Mouse (Mus musculus): ENCODE measurements around the gene Abca6.

Abca6 gene

DNA sequence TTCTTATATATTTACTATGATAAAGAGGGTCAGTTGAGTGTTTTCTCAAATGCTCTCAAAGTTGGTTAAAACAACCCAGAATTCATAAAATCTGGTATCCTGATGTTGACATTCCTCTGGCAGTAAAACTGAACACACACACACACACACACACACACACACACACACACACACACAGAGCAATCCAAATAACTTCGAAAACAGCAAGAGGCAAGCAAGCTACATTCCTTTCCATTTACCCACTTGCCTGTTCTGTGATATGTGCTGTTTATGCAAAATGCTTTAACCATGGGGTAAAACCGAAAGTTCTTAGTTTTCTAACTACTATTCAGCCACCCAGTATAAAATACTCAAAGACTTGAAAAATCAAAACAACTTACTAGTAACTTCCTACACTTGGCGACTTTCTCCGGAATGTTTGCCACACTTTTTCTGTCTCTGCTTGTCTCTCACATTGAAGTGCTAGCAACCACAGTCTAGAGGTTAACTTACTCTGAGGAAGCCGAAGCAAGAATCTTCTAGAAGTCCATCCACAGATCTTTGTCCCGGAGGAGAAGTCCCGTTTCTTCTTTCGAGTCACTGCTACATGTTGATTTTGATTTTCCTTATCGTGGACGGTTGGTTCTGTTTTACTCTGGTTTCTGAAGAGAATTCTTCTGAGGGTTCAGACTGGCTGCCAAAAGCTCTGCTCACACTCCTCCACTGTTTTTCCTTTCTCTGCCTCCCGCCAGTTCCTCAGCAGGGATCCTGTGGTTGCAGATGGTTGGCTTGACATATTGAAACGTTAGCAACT, 83.9 kb downstream of the Abca6 start, which contains the start of gene Abca9:
TSS of gene Abca9 (minus strand) at position 738 of the 793 bp plus-strand sequence.
- Histone ChIP-seq H3K4me1 (replicated peaks; ENCODE audit: low read depth, low read length) (no peaks in the 10 kb centered on the region), H3K36me3 (ENCODE audit: insufficient read depth, low read length) (no peaks in the 10 kb centered on the region), H3K27me3 (ENCODE audit: insufficient read depth, low read length) (no peaks in the 10 kb centered on the region), H3K9me3 (ENCODE audit: low read length) (no peaks in the 10 kb centered on the region), H3K4me3 (replicated peaks; ENCODE audit: low read length) (no peak within 1 kb of the TSS)
- TF ChIP-seq NANOG (IDR thresholded peaks at IDR 0.05; ENCODE audit: borderline replicate concordance, low read length): no peak

DNA sequence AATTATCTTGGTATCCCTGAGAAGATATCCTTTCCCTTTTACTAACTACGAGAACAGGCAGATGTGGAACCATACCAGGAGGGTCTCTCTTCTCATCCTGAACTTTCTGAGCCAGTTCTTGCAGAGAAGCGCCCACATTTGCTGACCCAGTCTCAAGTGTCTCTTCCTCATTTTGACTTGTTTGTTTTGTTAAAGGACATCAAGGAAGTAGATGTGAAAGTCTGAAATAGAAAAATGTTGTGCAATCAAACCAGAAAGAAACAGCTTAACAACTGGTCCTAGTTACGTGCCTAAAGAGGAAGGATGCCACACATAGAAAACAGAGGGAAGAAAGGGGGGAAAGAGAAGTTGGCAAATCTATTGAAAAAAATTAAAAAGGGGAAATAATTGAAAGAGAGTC, 85.8 kb downstream of the Abca6 start:
- TF ChIP-seq POU5F1 (IDR thresholded peaks at IDR 0.05; ENCODE audit: borderline replicate concordance, low read length) (no peak), NANOG (IDR thresholded peaks at IDR 0.05; ENCODE audit: borderline replicate concordance, low read length) (no peak), CTCF (conservative IDR thresholded peaks at IDR 0.05; ENCODE audit: low read length) (no peak)
- Histone ChIP-seq H3K27me3 (ENCODE audit: insufficient read depth, low read length) (no peaks in the 10 kb centered on the region), H3K9me3 (ENCODE audit: low read length) (no peaks in the 10 kb centered on the region), H3K4me1 (replicated peaks; ENCODE audit: low read depth, low read length) (no peaks in the 10 kb centered on the region), H3K36me3 (ENCODE audit: insufficient read depth, low read length) (no peaks in the 10 kb centered on the region), H3K4me3 (replicated peaks; ENCODE audit: low read length) (no peak overlapping the region)

DNA sequence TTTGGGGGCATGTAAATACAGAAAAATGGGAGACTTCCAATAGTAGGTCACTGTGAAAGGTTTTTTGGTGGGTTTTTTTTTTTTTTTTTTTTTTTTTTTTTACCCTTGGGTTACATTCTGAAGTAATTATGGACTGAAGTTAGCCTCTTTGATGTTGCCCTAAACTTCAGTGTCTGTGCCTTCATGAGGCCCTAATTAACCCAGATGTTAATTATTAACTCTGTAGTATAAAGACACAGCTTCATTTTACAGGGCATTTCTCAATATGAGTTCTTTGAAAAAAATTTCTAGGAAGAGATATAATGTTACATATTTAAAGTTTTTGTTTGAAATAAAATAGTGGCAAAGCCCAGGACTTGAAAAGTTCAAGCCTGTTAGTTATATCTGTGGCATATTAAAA, 86.2 kb downstream of the Abca6 start:
- H3K36me3 ChIP-seq (ENCODE audit: insufficient read depth, low read length): no peaks in the 10 kb centered on the region
- H3K9me3 ChIP-seq (ENCODE audit: low read length): no peaks in the 10 kb centered on the region
- H3K4me1 ChIP-seq (replicated peaks; ENCODE audit: low read depth, low read length): no peaks in the 10 kb centered on the region
- TF ChIP-seq CTCF (conservative IDR thresholded peaks at IDR 0.05; ENCODE audit: low read length) (no peak), POU5F1 (IDR thresholded peaks at IDR 0.05; ENCODE audit: borderline replicate concordance, low read length) (no peak), NANOG (IDR thresholded peaks at IDR 0.05; ENCODE audit: borderline replicate concordance, low read length) (no peak)
- no peak overlapping the region for H3K4me3 ChIP-seq (replicated peaks; ENCODE audit: low read length)
- H3K27me3 ChIP-seq (ENCODE audit: insufficient read depth, low read length): no peaks in the 10 kb centered on the region

DNA sequence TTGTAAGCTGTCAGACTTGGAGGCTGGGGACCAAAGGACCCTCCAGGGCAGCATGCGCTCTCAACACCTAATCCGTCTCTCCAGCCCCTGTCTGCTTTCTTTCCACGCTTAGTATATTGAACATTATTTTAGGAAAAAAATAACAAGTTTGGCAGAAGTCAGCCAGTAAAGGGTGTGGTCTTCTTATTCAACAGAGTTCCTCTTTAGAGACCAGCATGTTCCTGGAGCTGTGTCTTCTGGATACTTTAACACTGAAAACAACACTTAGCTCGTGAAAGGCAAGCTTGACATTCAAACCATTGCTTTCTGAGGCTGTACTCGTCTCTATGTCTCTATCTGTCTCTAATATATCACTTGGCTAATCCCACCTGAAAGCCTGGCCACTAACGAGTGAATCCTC, 94.5 kb downstream of the Abca6 start:
- Histone ChIP-seq H3K36me3 (ENCODE audit: insufficient read depth, low read length) (no peaks in the 10 kb centered on the region), H3K9me3 (ENCODE audit: low read length) (peaks cover 3% of the 10 kb centered on the region; the same call in 1 of the 2 replicates), H3K27me3 (ENCODE audit: insufficient read depth, low read length) (no peaks in the 10 kb centered on the region), H3K4me1 (replicated peaks; ENCODE audit: low read depth, low read length) (no peaks in the 10 kb centered on the region), H3K4me3 (replicated peaks; ENCODE audit: low read length) (no peak overlapping the region)
- TF ChIP-seq POU5F1 (IDR thresholded peaks at IDR 0.05; ENCODE audit: borderline replicate concordance, low read length): no peak
- no peak for TF ChIP-seq CTCF (conservative IDR thresholded peaks at IDR 0.05; ENCODE audit: low read length)
- no peak for TF ChIP-seq NANOG (IDR thresholded peaks at IDR 0.05; ENCODE audit: borderline replicate concordance, low read length)

DNA sequence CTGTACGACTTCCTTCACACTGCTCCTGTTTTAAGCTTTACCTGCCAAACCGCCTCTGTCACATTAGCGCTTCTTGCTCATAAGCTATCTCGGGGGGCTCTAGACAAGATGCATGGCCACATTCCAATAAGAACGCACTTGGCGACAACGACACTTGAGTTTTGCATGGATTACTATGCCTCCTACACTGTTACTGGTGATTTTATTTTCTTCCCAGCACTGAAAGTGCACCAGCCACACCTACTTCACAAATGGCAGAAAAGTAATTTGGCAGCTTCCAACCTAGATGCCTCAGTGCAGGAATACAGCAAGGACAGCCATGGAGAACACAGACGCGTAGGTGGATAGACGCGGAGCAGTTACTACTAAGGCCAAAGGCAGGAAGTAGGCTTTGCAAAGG, 95.6 kb downstream of the Abca6 start:
- Histone ChIP-seq H3K4me3 (replicated peaks; ENCODE audit: low read length) (no peak overlapping the region), H3K36me3 (ENCODE audit: insufficient read depth, low read length) (no peaks in the 10 kb centered on the region), H3K27me3 (ENCODE audit: insufficient read depth, low read length) (no peaks in the 10 kb centered on the region), H3K9me3 (ENCODE audit: low read length) (peaks cover 3% of the 10 kb centered on the region; the same call in 1 of the 2 replicates), H3K4me1 (replicated peaks; ENCODE audit: low read depth, low read length) (no peaks in the 10 kb centered on the region)
- no peak for TF ChIP-seq CTCF (conservative IDR thresholded peaks at IDR 0.05; ENCODE audit: low read length)
- TF ChIP-seq POU5F1 (IDR thresholded peaks at IDR 0.05; ENCODE audit: borderline replicate concordance, low read length): no peak

DNA sequence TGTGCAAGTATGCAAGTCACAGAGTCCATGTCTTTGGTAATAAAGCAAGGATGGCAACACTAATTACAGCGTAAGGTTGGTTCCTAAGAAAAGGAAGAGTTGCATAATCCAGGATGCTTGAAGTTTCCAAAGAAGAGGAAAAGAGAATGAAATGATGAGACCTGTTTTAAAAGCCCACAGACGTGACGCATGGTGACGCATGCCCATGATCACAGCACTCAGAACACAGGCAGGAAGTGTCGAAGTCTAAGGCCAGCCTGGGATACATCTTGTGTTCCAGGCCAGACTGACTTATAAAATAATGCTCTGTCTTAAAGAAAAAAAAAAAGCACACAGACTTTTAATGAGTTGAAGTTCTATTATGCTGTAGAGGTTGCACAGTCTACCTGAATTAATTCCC, 103.9 kb downstream of the Abca6 start:
- no peak overlapping the region for H3K4me3 ChIP-seq (replicated peaks; ENCODE audit: low read length)
- no peaks in the 10 kb centered on the region for H3K9me3 ChIP-seq (ENCODE audit: low read length)
- TF ChIP-seq POU5F1 (IDR thresholded peaks at IDR 0.05; ENCODE audit: borderline replicate concordance, low read length): no peak
- no peak for TF ChIP-seq CTCF (conservative IDR thresholded peaks at IDR 0.05; ENCODE audit: low read length)
- TF ChIP-seq NANOG (IDR thresholded peaks at IDR 0.05; ENCODE audit: borderline replicate concordance, low read length): no peak
- no peaks in the 10 kb centered on the region for H3K36me3 ChIP-seq (ENCODE audit: insufficient read depth, low read length)
- no peaks in the 10 kb centered on the region for H3K27me3 ChIP-seq (ENCODE audit: insufficient read depth, low read length)
- no peaks in the 10 kb centered on the region for H3K4me1 ChIP-seq (replicated peaks; ENCODE audit: low read depth, low read length)

- H3K4me3 ChIP-seq (replicated peaks; ENCODE audit: low read length): no peak overlapping the region
- no peaks in the 10 kb centered on the region for H3K4me1 ChIP-seq (replicated peaks; ENCODE audit: low read depth, low read length)
- H3K27me3 ChIP-seq (ENCODE audit: insufficient read depth, low read length): no peaks in the 10 kb centered on the region
- TF ChIP-seq NANOG (IDR thresholded peaks at IDR 0.05; ENCODE audit: borderline replicate concordance, low read length) (no peak), CTCF (conservative IDR thresholded peaks at IDR 0.05; ENCODE audit: low read length) (no peak), POU5F1 (IDR thresholded peaks at IDR 0.05; ENCODE audit: borderline replicate concordance, low read length) (no peak)
- H3K36me3 ChIP-seq (ENCODE audit: insufficient read depth, low read length): no peaks in the 10 kb centered on the region
- no peaks in the 10 kb centered on the region for H3K9me3 ChIP-seq (ENCODE audit: low read length)
These were observed 106.2 kb downstream of the Abca6 start for GRCm38 (mm10) chr11:110145421-110145820.

DNA sequence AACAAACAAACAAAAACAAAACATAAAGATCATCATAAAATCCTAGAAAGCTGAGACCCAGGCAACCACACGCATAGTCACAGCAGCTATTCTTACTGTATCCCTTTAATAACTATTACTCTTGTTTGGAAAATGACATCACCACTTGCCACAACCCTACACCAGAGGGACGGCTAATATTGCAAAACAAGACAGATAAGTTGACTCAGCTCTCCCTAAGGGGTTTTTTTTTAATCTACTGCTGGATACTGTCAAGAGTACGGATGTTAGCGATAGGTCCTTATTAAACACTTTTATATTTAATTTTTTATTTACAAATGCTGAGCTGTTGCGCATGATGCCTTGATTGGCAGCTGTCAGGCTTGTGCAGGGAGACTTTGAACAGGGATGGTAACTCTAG, 120.8 kb downstream of the Abca6 start:
- no peak for TF ChIP-seq CTCF (conservative IDR thresholded peaks at IDR 0.05; ENCODE audit: low read length)
- TF ChIP-seq POU5F1 (IDR thresholded peaks at IDR 0.05; ENCODE audit: borderline replicate concordance, low read length): no peak
- no peak for TF ChIP-seq NANOG (IDR thresholded peaks at IDR 0.05; ENCODE audit: borderline replicate concordance, low read length)
- H3K36me3 ChIP-seq (ENCODE audit: insufficient read depth, low read length): no peaks in the 10 kb centered on the region
- H3K9me3 ChIP-seq (ENCODE audit: low read length): no peaks in the 10 kb centered on the region
- H3K4me3 ChIP-seq (replicated peaks; ENCODE audit: low read length): no peak overlapping the region
- H3K27me3 ChIP-seq (ENCODE audit: insufficient read depth, low read length): no peaks in the 10 kb centered on the region
- no peaks in the 10 kb centered on the region for H3K4me1 ChIP-seq (replicated peaks; ENCODE audit: low read depth, low read length)

All from E14TG2a.4 (cell line).